Mouse (Mus musculus) ES-E14 (cell line): ENCODE results near the gene Itk.

Experiments
- CHD2 ChIP-seq: IDR thresholded peaks from 2 replicates; pipeline ENCODE4 v1.6.1; 2014; ENCODE audit warnings: mild to moderate bottlenecking, low read depth, low read length, inconsistent platforms
- HCFC1 ChIP-seq: IDR thresholded peaks from 2 replicates; pipeline ENCODE4 v1.6.1; 2012; ENCODE audit warnings: low read length, inconsistent platforms, borderline replicate concordance; ENCODE audit not compliant: insufficient read depth
- MAFK ChIP-seq: IDR thresholded peaks from 2 replicates; pipeline ENCODE4 v1.6.1; 2014; ENCODE audit warnings: mild to moderate bottlenecking, low read depth, low read length, inconsistent platforms; ENCODE audit not compliant: insufficient read depth
- ZC3H11A ChIP-seq: IDR thresholded peaks from 2 replicates; pipeline ENCODE4 v1.6.1; 2012; ENCODE audit warnings: low read depth, mild to moderate bottlenecking, inconsistent platforms, low read length, borderline replicate concordance
- ZNF384 ChIP-seq: IDR thresholded peaks from 2 replicates; pipeline ENCODE4 v1.6.1; 2012; ENCODE audit warnings: low read depth, low read length, inconsistent platforms

DNA sequence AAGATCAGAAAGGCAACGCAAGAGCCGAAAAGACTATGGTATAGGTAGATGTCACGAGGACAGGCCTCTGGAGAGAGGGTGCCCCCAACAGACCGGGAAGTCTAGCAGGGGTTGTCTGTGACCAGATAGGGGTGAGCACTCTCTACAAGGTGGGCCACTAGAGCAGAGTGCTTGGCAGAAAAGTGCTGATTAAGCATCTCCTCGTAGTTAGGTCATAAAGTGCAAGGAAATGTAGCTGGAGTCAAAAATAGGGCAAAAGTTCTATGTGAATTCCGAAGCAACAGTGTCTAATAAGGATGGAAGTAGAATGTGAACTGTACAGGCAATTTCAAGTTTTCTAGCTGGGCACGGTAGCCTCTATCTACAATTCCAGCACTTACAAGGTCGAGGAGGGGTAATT, 18.1 kb downstream of the Itk start:
- TF ChIP-seq MAFK, result peak; percentile 68
- no peak for TF ChIP-seq ZNF384
- TF ChIP-seq ZC3H11A, result no peak
- TF ChIP-seq CHD2, result no peak
- TF ChIP-seq HCFC1, result no peak
